Mouse (Mus musculus): ENCODE data around the gene Ryk.

DNA sequence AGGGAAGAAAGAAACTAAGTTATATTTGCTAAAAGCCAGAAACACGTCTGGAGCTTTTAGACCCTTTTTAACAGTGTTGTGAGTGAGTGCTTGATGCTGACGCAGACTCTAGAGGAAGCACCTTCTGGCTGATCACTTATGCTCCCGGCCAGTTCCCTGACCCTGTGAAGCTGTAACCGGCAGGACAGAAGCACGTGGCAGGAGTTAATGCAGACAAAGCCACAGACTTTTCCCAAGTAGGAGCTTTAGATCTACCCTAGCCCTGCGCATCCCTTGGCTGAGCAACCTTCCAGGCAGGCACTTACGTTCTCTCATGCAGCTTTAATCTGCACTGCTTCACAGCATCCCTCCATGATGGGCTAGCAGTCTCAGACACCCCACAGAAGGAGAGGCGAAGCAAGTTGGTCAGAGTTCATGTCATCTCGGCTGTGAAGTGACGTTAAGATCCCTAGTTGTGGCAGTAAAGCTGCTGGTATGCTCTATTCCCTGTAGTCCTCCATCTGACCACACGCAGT lies 58.7 kb downstream of the Ryk start:
- TF ChIP-seq POLR2A (IDR thresholded peaks at IDR 0.05; ENCODE audit: insufficient read length, low read depth) (no peak), MAX (IDR thresholded peaks at IDR 0.05; ENCODE audit: low read depth) (no peak)
